Mouse (Mus musculus): Measurements from ENCODE around the gene Stx8. TPM values are rescaled to one million over a fixed set of nuclear protein-coding genes. Genes with fewer than 3 reads are reported as not detected.

Stx8 gene
- polyA plus RNA-seq, 1 experiment, result 32.5 TPM

DNA sequence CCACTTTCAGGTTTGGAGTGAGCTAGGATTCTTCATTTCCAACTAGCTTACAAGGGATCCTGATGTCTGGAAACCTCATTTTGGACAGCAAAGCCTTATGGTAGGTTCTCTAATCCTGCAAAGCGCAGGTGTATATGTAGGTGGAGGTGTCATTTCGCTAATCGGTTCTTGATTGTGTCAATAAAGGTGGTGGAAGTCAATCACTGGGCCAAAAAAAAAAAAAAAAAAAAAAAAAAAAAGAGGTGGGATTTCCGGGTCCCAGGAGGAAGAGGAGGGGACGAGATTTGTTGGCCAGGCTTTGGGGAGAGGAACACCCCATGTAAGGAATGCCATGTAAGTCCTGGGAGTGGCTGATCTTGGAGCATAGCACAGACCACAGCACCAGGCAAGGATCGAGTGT lies 11.6 kb upstream of the Stx8 start:
- TF ChIP-seq POLR2AphosphoS2 (IDR thresholded peaks at IDR 0.05; ENCODE audit: insufficient read length, low read depth) (no peak), MAX (IDR thresholded peaks at IDR 0.05; ENCODE audit: low read depth) (no peak), POLR2A (IDR thresholded peaks at IDR 0.05; ENCODE audit: insufficient read length, low read depth) (no peak), SRF (IDR thresholded peaks at IDR 0.05; ENCODE audit: control insufficient read depth, insufficient read length, low read depth) (no peak), TCF12 (IDR thresholded peaks at IDR 0.05; ENCODE audit: insufficient read depth, poor library complexity, severe bottlenecking) (no peak), TCF3 (IDR thresholded peaks at IDR 0.05; ENCODE audit: insufficient read length, low read depth) (no peak), MYOD1 (IDR thresholded peaks at IDR 0.05; ENCODE audit: control insufficient read depth in 1 of 3, insufficient read length in 2 of 3, low read depth in 2 of 3) (no peak), MYOG (IDR thresholded peaks at IDR 0.05; ENCODE audit: control insufficient read depth in 1 of 3, insufficient read depth in 1 of 3, insufficient read length in 2 of 3, low read depth in 2 of 3) (no peak), USF1 (IDR thresholded peaks at IDR 0.05; ENCODE audit: low read depth) (no peak), REST (IDR thresholded peaks at IDR 0.05; ENCODE audit: insufficient read depth, insufficient read length) (no peak), CEBPB (IDR thresholded peaks at IDR 0.05; ENCODE audit: insufficient read depth, poor library complexity, severe bottlenecking) (no peak), E2F4 (IDR thresholded peaks at IDR 0.05; ENCODE audit: insufficient read depth) (no peak)
- H3K27me3 ChIP-seq (ENCODE audit: control insufficient read depth, insufficient read depth, insufficient read length), result no peaks in the 10 kb centered on the region
- H3K4me2 ChIP-seq (ENCODE audit: low read depth), result no peak overlapping the region
- H3K4me3 ChIP-seq, result no peak overlapping the region
- H3ac ChIP-seq (ENCODE audit: control insufficient read depth, insufficient read length), result no peak overlapping the region
- no peaks in the 10 kb centered on the region for H3K36me3 ChIP-seq (ENCODE audit: control insufficient read depth, insufficient read depth)
- H3K79me2 ChIP-seq (ENCODE audit: control insufficient read depth, insufficient read depth), result no peaks in the 10 kb centered on the region

DNA sequence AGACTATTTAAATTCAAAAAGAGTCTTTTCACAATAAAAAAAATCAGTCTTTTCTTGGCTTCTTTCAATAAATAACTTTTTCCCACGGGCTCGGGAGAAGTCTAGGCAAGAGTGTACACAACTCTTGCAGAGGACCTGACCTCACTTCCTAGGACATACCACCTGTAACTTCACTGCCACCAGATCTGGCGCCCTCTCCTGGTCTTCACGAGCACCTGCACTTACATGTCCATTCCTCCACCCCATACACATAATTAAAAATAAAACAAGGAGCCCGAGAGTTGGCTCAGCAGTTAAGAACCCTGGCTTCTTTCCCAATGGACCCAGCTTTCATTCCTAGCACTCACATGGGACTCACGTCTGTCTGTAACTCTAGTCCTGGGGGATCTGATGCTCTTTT lies 1.9 kb upstream of the Stx8 start:
- H3K4me3 ChIP-seq, result no peak overlapping the region
- no peak for TF ChIP-seq SRF (IDR thresholded peaks at IDR 0.05; ENCODE audit: control insufficient read depth, insufficient read length, low read depth)
- no peak for TF ChIP-seq MYOG (IDR thresholded peaks at IDR 0.05; ENCODE audit: control insufficient read depth in 1 of 3, insufficient read depth in 1 of 3, insufficient read length in 2 of 3, low read depth in 2 of 3)
- TF ChIP-seq USF1 (IDR thresholded peaks at IDR 0.05; ENCODE audit: low read depth), result no peak
- TF ChIP-seq TCF3 (IDR thresholded peaks at IDR 0.05; ENCODE audit: insufficient read length, low read depth), result no peak
- TF ChIP-seq E2F4 (IDR thresholded peaks at IDR 0.05; ENCODE audit: insufficient read depth), result no peak
- no peak for TF ChIP-seq CEBPB (IDR thresholded peaks at IDR 0.05; ENCODE audit: insufficient read depth, poor library complexity, severe bottlenecking)
- TF ChIP-seq MYOD1 (IDR thresholded peaks at IDR 0.05; ENCODE audit: control insufficient read depth in 1 of 3, insufficient read length in 2 of 3, low read depth in 2 of 3), result no peak
- H3K4me2 ChIP-seq (ENCODE audit: low read depth), result no peak overlapping the region
- no peaks in the 10 kb centered on the region for H3K27me3 ChIP-seq (ENCODE audit: control insufficient read depth, insufficient read depth, insufficient read length)
- H3ac ChIP-seq (ENCODE audit: control insufficient read depth, insufficient read length), result no peak overlapping the region
- no peaks in the 10 kb centered on the region for H3K36me3 ChIP-seq (ENCODE audit: control insufficient read depth, insufficient read depth)
- H3K79me2 ChIP-seq (ENCODE audit: control insufficient read depth, insufficient read depth), result peaks cover 8% of the 10 kb centered on the region

DNA sequence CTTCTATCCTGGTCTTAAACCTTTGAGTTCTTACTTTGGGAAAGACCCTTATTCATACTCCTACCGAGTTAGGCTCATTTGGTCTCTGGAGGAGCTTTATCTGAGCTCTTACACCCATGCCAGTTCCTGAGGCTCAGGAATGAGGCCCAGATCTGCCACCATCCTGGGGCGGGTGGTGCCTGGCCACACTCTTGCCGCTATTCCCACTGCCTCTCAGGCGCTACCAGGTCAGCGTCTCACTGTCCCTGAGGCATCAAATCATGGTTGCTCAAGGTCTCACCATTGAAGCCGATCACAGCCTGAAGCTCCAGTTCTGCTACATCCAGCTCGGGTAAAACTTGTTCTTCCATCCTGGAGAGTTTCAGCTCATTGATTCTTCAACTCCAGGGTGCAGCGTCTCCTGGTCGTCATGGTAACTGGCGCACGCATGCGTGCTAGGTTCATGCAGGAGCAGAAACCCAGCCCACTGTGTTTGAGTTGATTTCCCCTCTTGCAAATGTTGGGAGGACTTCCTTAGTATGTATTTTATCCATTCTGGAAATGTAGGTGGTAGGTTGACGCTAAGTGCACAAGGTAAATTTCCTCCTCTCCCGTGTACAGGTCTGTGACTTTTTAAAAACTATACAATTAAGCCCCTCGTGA lies 630 bp upstream of the Stx8 start, which contains the start of gene Cfap52:
TSS of gene Cfap52 (minus strand) at position 410 of the 642 bp plus-strand sequence.
- peak within 1 kb of the TSS; percentile 95 for H3K4me2 ChIP-seq (ENCODE audit: low read depth)
- TF ChIP-seq MYOG (IDR thresholded peaks at IDR 0.05; ENCODE audit: control insufficient read depth in 1 of 3, insufficient read depth in 1 of 3, insufficient read length in 2 of 3, low read depth in 2 of 3) (no peak), POLR2A (IDR thresholded peaks at IDR 0.05; ENCODE audit: insufficient read length, low read depth) (no peak), CEBPB (IDR thresholded peaks at IDR 0.05; ENCODE audit: insufficient read depth, poor library complexity, severe bottlenecking) (no peak), SRF (IDR thresholded peaks at IDR 0.05; ENCODE audit: control insufficient read depth, insufficient read length, low read depth) (no peak), USF1 (IDR thresholded peaks at IDR 0.05; ENCODE audit: low read depth) (no peak)
- H3K27me3 ChIP-seq (ENCODE audit: control insufficient read depth, insufficient read depth, insufficient read length), result no peaks in the 10 kb centered on the region
- no peaks in the 10 kb centered on the region for H3K36me3 ChIP-seq (ENCODE audit: control insufficient read depth, insufficient read depth)
- peak within 1 kb of the TSS; percentile 9 for H3ac ChIP-seq (ENCODE audit: control insufficient read depth, insufficient read length)
- peak within 1 kb of the TSS; percentile 86 for H3K4me3 ChIP-seq
- H3K79me2 ChIP-seq (ENCODE audit: control insufficient read depth, insufficient read depth), result peaks cover 8% of the 10 kb centered on the region

DNA sequence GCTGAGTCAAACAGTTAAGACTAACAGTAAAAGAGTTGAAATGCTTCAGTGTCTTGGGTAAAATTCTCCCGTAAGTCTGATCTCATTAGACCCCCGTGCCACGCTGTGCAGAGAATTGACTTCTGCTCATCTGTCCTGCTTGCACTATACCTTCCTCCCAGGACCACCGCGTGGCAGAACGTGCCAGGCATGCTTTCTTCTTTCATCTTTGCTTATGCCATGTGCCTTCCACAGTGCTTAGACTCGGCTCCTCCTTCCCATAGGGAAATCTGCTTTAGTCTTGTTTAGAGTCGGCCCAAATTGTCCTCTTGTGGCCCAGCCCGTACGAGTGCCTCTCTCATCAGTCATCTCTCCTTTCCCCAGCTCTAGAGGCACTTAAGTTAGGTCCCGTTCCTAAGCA lies 1.8 kb downstream of the Stx8 start:
- H3K27me3 ChIP-seq (ENCODE audit: control insufficient read depth, insufficient read depth, insufficient read length), result no peaks in the 10 kb centered on the region
- no peak for TF ChIP-seq TCF12 (IDR thresholded peaks at IDR 0.05; ENCODE audit: insufficient read depth, poor library complexity, severe bottlenecking)
- no peak for TF ChIP-seq POLR2A (IDR thresholded peaks at IDR 0.05; ENCODE audit: insufficient read length, low read depth)
- no peak for TF ChIP-seq POLR2AphosphoS2 (IDR thresholded peaks at IDR 0.05; ENCODE audit: insufficient read length, low read depth)
- TF ChIP-seq MYOG (IDR thresholded peaks at IDR 0.05; ENCODE audit: control insufficient read depth in 1 of 3, insufficient read depth in 1 of 3, insufficient read length in 2 of 3, low read depth in 2 of 3), result no peak
- no peak for TF ChIP-seq E2F4 (IDR thresholded peaks at IDR 0.05; ENCODE audit: insufficient read depth)
- TF ChIP-seq REST (IDR thresholded peaks at IDR 0.05; ENCODE audit: insufficient read depth, insufficient read length), result no peak
- TF ChIP-seq MAX (IDR thresholded peaks at IDR 0.05; ENCODE audit: low read depth), result no peak
- no peak for TF ChIP-seq TCF3 (IDR thresholded peaks at IDR 0.05; ENCODE audit: insufficient read length, low read depth)
- no peak for TF ChIP-seq USF1 (IDR thresholded peaks at IDR 0.05; ENCODE audit: low read depth)
- TF ChIP-seq CEBPB (IDR thresholded peaks at IDR 0.05; ENCODE audit: insufficient read depth, poor library complexity, severe bottlenecking), result no peak
- no peak for TF ChIP-seq MYOD1 (IDR thresholded peaks at IDR 0.05; ENCODE audit: control insufficient read depth in 1 of 3, insufficient read length in 2 of 3, low read depth in 2 of 3)
- H3ac ChIP-seq (ENCODE audit: control insufficient read depth, insufficient read length), result no peak overlapping the region
- no peak overlapping the region for H3K4me3 ChIP-seq
- no peaks in the 10 kb centered on the region for H3K36me3 ChIP-seq (ENCODE audit: control insufficient read depth, insufficient read depth)
- H3K79me2 ChIP-seq (ENCODE audit: control insufficient read depth, insufficient read depth), result peaks cover 8% of the 10 kb centered on the region
- H3K4me2 ChIP-seq (ENCODE audit: low read depth), result peak overlapping the region; percentile 95

DNA sequence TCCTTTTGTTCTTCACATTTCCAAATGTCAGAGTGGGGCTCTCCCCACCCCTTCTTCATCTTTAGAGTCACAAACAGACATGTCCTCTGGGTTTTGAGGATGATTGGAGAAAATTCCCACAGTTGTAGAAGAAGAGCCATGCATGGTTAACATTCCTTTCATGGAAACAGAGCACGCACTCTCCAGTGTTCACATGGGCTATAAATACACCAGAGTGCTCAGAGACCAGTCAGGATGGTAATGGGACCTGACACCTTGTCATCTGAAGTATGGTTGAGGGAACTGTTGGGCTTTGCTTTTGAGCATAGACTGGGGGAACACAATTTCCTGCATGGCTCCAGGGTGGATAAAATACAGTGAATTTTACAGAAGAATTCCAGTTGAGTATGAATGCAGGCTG lies 6.6 kb downstream of the Stx8 start:
- Histone ChIP-seq H3K27me3 (ENCODE audit: control insufficient read depth, insufficient read depth, insufficient read length) (no peaks in the 10 kb centered on the region), H3K4me2 (ENCODE audit: low read depth) (no peak overlapping the region), H3ac (ENCODE audit: control insufficient read depth, insufficient read length) (no peak overlapping the region), H3K79me2 (ENCODE audit: control insufficient read depth, insufficient read depth) (no peaks in the 10 kb centered on the region), H3K36me3 (ENCODE audit: control insufficient read depth, insufficient read depth) (no peaks in the 10 kb centered on the region), H3K4me3 (no peak overlapping the region)
- TF ChIP-seq USF1 (IDR thresholded peaks at IDR 0.05; ENCODE audit: low read depth) (no peak), REST (IDR thresholded peaks at IDR 0.05; ENCODE audit: insufficient read depth, insufficient read length) (no peak)

All from myocyte (in vitro differentiated cells).